Mouse (Mus musculus) cerebellum, adult 9-11 months (tissue): ENCODE measurements around the gene Ajuba.

Source experiments
- DNase-seq: peaks from one replicate; pipeline ENCODE4 v3.0.0; 2022

Gene Ajuba

DNA sequence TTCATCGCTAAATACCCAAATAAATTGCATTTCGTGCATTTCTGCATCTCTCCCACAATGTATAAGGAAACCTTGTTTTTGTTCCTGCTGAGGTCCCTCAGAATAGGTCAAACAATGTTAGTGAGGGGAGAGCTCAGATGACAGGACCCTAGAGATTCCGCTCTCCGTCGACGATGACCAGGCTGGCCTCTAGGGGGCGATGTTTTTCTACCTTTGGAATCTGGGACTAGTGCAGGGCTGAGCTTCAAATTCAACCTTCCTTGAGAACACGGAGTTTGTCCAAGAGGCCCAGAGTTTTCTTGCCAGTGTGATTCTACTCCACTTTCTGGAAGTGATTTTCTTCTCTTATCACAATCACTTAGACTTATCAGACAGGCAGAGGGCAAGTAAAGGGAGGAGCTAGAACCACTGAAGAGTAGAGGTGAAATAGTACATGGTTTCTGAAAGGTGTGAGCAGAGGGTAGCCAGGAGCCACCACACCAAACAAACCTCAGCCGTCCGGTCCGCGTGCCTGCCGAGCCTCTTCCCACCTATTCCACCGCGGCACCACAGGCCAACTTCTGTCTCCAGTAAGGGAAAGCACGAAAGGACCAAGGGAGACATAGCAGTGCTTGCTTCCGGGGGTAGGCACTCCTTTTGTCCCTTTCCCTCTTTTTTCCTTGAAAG lies 48.8 kb downstream of the Ajuba start:
- DNase-seq = peak; percentile 78

DNA sequence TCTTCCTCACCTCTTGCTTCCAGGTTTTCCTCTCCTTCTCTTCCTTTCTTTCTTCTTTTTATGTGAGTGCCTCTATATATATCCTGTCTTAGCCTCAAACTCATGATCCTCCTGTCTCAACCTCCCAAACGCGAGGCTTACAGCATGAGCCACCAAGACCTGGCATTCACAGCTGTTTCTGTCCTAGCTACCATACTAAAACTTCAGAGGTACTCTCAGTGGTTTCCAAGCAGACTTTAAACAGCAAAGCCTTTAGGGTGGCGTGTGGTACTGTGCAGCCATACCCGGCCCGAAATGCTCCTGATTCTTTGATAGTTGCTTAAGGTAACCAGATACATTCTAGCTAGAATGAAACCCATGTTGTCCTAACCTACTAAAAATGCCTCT lies 49.4 kb downstream of the Ajuba start:
- no peak for DNase-seq

DNA sequence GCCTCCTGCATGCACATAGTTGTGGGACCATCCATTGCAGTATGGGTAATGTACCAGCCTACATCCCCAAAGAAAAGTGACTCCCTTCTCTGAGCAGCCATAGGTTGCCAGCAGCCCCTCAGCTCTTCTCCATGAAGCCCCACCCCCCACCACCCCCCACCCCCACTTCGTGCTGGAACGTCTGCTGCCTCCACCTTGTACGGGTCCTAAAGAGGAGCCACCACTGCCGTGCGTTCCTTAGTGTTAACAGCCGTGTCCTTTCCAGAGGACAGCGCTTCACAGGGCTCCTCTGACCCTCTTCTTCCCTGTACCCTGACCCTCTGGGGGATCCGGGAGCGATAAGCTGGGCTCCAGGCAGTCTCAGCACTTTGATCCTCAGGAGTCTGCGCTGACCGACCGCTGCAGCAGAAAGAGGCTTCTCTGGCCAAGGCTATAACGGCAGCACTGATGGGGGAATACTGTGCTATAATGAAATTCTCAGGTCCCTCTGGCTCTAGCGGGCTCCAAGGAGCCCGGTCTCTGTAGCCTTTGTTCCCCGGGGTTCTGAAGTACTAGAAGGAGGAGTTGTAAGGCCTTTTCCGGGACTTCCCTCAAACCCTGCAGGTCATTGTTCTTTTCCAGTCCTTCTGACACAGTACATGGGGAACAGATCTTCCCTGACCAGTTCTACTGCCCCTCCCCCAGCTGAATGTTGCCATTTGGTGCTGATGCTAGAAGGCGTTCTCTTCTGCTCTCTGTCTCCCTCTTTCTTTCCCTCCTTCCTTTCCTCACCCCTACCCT lies 49.9 kb downstream of the Ajuba start:
- peak; percentile 74 for DNase-seq

DNA sequence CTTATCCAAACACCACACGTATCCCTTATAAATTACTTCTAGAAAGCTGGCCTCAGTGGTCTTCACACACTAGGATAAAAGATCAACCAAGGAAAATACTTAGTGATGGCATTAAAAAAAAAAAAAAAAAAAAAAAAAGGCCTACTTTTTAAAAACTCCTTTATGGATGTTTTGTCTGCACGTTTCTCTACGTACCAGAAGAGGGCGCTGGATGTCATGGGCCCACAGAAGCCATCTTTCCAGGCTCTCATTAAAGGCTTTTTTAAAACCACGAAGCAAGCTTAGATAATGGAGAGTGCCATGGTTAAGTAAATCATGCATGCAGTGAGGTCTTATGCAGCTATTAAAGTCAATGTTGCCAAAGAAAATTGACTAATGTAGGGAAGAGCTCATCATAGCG lies 53.8 kb downstream of the Ajuba start:
- no peak for DNase-seq
